Mouse (Mus musculus) telencephalon, adult 2 months (tissue): ENCODE data around the gene Tmprss6.

Experiments
- DNase-seq: peaks from one replicate; pipeline ENCODE4 v3.0.0-alpha.2; 2011; ENCODE audit warnings: low read depth, low spot score

Tmprss6 gene

DNA sequence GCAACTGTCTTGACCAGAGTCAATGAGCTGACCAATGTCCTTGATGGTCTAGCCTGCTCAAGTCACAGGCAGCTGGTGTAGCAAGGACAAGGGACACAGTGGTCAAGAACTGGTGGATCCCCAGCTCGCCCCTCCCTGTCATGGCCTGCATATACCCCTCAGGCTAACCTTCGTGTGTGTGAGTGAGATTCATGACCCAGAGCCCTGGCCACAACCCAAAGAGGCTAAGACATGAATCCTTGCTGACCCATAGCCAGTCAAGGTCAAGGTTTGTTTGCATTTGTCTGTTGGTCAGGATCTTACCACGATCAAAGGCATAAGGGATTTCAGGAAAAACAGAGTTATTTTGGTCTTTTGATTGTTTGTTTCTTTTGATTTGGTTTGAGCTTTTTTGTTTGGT, 14.1 kb upstream of the Tmprss6 start:
- DNase-seq: no peak

DNA sequence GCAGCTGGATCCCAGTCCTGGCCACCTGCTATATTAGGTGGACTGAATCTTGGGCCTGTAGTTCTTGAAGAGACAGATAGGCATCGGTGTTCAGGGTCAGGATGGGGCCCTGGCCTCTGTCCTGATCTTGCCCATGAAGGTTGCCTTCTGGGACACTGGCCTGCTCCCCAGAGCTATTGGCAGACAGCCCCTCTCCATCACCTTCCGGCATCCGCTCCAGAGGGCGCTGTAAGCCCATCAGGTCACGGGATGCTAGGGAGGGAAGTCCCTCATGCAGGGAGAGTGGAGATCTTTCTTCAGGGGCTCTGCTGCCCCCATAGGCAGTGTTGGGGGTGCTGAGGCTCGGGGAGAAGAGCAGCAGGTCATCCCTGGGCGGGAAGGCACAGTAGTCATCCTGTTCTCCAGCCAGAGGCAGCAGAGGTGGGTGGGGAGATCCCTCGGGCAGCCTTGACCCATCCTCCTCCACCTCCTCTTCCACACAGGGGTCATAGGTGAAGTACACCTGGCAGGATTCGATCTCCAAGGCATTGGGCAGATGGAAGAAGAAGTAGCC, 13.1 kb upstream of the Tmprss6 start:
- DNase-seq: no peak

DNA sequence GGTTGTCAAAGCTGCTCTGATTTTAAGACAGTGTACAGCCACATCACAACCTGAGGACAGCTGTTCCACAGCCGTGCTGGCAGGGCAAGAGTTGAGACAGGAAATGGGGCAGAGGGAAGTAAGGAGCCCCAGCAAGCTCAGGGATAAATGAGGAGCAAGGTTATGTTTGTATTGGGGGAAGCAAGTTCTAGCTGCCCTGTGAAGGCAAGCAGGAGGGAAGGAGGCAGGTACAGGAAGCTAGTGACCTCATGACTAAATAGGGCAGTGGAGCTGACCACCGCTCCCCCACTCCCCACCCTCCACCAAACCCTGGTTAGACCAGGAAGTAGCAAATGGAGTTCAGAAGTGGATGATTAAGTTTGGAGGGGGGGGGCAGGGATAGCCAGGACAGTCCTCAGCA, 12.6 kb upstream of the Tmprss6 start:
- no peak for DNase-seq

DNA sequence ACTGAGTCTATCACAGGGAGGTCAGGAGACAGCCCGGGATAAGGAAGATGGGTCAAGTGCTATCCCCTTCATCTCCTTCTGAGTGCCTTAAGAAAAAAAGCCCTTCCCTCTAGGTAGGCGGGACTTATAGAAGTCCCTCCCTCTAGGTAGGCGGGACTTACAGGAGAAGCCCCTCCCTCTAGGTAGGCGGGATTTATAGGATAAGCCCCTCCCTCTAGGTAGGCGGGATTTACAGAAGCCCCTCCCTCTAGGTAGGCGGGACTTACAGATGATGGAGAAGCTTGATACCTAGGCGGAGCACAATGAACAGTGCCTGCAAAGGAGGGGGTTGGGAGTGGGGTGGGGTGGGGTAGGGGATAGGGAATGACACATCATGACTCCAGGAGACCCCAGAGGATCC, 11.7 kb upstream of the Tmprss6 start:
- no peak for DNase-seq

DNA sequence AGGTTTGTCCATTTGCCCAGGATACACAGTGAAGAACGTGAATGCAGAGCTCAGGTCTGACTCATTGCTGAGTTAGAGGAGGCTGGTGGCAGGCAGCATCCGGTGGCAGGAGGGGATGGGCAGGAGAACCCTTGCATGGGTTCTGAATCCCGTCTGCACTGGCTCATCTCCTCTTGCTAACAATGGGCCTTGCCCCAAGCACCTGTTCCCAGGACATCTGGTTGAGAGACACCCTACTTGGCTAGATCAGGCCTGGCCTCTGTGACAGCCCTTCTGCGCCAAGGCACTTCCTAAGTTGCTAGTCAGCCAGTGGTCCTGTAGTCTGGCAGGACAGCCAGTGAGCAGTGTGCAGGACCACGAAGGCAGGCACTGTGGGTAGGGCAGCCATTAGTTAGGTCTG, 11.0 kb upstream of the Tmprss6 start:
- no peak for DNase-seq

DNA sequence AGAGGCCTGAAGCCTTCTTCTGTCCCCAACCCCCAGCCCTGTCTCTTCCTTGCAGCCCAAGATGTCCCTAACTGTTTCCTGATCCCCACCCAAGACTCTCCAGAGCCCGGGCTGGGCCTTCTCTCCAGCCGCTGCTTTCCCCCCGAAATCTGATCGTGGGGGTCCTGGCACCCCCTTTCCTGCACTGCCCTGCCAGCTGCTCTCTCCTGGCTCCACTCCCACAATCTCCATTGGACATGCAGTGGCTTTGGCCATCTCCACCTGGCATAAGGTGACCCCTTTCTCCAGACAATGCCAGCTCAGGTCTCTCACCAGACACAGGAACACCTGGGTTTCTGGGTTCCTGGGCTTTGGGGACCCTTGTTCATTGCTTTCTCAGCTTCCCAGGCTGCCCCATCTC, 9.6 kb upstream of the Tmprss6 start:
- no peak for DNase-seq

DNA sequence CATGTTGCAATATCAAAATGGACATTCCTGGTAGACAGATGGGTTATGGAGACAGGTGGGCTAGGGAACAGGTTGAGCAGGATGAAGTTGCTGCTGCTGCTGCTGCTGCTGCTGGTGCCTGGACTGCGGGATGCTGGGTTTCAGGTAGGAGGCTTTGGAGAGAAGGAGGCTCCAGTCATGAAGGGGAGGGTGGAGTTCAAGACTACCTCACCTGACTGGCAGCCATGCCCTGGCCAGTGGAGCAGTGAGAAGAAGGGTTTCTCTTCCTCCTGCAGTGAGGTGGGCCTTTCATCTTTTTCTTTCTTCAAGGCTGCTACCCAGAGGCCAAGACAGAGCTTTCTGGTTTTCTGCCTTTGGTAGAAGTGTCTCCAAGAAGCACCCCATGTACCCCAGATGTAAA, 8.4 kb upstream of the Tmprss6 start:
- DNase-seq: no peak

DNA sequence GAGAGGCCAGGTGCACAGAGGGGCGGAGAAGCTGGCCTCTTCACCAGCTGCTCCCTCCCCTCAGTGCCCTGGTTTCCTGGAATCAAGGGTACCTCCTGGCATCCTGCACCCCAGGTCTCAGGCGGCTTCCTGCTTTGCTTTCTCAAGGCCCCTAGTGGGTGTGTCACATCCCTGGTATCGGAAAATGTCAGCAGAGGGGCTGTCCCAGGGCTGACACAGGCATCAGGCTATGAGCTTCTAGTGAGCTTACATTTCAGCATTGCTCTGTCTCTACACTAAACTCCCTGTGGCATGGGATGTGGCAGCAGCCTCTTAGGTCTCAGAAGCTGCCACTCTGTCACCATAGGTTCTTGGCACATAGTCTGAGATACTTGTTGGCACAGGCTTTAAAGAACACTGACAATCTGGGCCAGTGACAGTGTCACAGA, 7.2 kb upstream of the Tmprss6 start:
- DNase-seq: no peak

DNA sequence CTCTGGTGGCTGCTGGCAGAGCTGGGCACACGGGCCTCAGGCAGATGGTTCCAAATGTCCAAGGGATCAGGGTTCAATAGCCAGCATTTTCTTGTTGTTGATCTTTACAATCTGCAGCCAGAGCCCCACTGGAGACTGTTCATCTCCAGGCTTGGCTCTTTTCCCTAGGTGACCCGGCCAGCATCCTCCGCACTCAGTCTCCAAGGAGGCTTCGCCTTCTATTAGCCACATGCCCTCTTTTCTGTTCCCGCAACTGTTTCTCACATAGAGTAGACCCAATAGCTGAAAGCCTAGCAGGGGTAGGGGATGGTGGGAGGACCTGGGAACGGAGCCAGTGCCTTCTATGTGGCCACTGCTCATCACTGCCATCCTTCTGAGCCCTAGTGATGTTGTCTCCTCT, 5.0 kb upstream of the Tmprss6 start:
- DNase-seq: no peak

DNA sequence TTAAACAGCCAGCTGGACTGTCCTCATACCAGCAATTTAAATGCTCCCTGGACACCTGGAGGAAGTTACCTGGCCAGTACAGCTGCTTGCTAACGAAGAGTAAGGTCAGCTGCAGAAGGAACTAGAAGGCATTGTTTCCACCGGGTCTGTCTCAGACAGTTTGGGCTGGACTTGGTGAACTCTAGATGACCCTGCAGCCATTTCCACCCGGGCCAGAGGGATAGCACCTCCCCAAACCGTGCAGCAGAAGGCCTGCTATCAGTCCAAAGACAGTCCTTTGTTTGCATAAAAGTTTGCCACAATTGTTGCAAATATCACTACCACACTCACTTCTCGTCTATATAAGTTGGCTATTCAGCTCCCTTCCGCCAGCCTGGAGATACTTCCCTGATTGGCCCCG, 3.5 kb upstream of the Tmprss6 start:
- DNase-seq: no peak

DNA sequence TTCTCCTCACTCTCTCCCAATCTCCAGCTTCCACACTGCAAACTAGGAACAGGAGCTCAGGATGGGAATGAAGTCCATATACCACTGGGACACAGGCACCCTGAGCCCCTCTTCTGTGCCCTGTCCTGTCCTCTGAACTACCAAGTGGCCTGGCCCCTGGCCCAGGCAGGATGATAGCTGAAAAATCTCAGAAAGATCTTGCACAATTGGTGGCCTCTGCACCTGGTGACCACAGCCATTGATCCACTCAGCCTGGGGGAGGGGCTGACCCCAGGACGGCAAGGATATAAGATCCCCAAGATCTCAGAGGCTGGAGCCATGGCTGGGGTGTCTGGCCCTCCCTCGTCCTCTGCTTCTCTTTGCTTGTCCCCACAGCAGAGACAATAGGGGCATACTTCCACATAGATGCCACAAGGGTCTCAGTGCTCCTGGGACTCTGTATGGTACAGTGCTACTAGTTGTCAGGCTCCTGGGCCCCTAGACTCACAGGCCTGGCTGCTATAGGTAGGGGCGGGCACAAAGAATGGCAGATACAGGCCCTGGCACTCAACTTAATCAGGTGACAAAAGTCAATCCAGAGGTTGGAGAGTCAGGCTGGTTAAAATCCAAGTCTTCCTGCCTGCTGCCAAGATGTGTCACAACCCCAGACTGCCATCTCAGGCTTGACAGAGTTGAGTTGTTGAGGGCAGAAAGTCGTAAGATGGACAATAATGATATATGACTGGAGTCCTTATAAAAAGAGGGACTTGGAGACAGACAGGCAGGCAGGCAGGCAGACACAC, 2.3 kb upstream of the Tmprss6 start:
- no peak for DNase-seq

DNA sequence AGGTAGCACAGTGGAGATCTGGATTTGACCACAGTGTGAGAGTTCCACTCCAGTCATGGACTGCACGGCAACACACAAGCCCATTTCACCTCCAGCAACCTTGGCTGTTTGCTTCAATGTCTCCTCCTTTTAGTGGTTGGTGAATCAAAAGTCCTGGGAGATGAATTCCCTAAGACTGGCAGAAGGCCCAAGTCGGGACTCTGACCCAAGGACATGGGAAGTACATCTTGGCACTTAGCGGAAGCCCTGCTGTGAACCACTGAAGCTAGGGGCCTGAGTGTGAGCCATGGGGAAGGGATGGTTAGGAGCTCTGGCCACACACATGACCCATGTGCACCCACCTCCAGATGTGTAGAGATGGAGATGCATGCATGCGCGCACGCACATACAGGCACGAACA, 864 bp downstream of the Tmprss6 start:
- DNase-seq: no peak

DNA sequence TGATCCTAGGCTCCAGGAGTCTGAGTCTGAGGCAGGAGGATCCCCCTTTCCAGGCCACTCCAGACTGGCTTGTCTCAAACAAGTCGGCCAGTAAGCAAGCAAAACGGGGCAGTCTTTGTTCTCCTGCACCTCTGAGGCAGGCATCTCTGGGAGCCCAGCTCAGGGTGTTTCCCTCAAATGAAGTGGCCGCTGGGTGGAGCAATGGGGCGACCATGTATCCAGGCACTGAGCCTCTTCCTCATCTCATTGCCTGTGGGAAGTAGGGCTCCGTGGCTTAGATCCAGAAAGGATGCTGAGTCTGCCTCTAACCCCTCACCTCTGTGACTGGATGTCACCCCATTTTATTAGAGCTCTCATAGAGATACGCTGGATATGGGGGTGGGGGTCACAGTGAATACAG, 1.6 kb downstream of the Tmprss6 start:
- DNase-seq: no peak

DNA sequence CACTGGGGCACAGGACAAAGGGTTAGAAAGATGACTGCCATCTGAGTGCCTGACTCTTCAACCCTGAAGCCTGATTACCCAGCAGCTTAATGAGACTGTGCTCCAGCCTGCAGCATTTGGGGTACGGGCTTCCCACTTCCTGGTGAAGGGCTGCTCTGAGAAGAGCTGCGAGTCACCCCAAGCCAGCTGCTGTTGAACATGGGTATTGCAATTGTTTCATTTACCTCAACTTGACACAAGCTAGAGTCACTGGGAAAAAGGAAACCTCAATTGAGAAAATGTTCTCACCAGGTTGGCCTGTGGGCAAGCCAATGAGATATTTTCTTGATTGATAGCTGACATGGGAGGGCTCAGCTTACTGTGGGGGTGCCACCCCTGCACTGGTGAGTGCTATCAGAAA, 5.5 kb downstream of the Tmprss6 start:
- no peak for DNase-seq

DNA sequence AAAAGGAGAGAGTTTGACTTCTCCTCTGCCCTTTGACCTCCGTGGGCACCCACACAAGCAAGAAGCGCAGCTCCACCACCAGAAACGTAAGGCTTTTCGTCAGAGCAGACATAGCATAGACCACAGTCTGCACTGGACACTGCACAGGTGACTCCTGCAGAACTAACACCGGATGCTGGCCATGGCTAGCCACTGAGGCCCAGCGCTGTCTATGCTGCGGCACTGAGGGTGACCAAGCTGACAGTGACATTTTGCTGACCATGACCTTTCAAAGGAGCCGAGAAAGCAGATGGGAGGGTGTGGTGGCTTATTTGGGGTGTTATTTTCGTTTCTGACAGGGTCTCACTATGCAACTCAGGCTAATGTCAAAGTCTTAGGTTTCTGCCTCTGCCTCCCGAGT, 11.2 kb downstream of the Tmprss6 start:
- DNase-seq: no peak

DNA sequence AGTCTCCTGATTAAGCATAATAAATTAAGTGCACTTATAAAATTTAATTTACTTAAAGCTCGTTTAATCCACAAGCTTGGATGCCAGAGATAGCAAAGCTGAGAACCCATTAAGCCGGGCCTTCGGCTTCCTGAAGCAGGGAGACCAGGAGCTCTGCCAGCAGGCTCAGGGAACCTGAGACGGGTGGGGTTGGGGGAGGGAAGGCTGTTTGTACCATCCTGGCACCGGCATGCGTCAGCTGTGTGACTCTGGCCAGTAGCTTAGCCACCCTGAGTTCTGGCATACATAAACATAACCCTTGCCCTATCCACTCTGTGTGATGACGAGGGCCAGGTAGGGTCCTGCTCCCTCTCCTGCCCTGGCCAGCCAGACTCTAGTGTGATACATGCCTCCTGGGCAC, 12.4 kb downstream of the Tmprss6 start:
- no peak for DNase-seq

DNA sequence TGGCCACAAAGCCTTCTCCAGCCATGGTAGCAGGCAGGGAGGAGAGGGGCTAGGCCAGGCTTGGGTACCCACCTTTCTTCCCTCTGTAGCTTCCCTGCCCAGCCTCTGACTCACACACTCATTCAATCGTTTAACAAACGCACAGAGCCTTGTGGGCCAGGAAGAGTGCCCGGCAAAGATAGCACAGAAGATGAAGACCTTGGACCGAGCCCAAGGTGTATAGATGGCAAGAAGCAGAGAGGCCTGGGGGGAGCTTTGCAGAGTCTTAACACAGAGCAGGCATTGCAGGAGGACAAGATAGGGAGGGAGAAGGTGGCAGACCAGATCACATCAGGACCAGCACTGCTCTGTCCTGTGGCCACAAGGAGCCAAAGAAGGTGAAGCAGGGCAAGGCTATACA, 13.3 kb downstream of the Tmprss6 start:
- DNase-seq: no peak

DNA sequence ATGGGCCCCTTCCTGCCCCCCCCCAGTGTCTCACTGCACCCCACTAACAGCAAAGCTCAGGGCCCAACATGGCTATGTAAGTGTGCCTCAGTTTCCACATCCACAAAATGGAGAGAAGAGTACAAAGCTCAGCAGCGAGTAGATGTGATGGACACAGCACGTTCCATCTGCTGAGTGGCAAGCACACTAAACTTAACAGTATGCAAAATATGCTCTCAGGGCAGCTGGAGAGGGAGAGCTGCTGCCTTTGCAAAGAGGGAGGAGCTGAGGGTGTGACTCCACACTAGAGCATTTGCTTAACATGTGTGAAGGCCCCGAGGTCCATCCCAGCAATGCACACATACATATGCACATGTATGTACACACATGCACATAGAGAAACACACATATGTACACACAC, 15.5 kb downstream of the Tmprss6 start:
- no peak for DNase-seq

DNA sequence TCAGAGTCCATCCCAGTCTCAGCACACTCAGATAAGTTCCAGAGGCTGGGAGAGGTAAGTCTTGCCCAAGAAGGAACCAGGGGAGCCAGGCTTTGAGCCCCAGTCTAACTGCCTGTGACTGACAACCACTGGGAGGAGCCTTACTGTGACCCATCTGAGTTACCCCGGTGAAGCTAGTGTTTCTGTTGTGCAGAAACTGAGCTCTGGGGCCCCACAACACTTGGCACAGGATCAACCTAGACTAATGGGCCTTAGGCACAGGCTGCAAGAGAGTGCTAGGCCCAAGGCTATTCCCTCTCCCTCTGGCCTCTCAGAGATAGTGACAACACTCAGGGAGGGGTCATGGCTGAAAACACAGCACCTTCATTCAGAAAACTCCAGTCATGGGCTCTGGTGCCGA, 17.2 kb downstream of the Tmprss6 start:
- DNase-seq: no peak

DNA sequence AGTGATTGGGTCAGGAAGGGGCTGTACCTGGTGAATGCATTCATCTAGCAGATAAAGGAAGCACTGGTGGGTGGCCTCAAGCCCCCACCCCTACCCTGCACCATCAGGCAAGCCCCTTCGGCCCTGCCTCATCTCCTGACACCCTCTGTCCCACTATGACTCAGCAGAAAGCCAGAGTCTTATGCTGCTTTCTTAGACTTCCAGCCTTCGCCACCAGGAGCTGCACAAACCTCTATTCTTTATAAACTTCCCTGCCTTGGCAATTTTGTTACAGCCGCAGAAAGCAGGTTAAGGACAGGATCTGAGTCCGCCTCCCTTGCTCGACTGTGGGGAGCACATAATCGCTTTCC, 18.0 kb downstream of the Tmprss6 start:
- no peak for DNase-seq

DNA sequence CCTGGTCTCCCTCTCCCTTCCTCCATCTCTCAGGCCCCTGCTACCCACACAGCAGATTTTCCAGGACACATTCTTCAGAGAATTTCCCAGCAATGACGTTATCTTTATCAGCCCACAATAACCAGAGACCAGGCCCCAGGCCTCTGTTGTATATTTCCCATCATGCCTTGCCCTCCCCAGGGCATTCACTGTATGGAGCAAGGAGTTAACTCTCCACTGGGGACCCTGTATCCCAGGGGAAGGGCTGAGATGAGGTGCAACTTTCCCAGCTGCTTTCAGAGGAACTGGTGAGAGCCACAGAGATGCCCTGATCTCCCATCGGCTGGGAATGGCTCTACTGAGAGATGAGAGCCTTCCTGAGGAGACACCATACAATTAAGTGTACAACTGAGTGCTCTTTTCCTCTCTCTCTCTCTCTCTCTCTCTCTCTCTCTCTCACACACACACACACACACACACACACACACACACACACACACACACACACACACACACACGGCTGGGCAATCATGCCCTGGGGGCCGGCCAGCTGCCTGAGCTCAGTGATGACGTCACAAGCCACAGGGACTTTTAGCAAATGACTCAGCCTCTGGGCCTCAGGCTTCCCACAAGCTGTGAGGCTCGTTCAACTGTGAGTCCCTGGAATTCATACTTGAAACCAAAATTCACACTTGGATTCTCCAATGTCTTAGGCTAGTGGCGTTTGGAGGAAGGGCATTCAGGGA, 18.6 kb downstream of the Tmprss6 start:
- DNase-seq: peak; percentile 69

DNA sequence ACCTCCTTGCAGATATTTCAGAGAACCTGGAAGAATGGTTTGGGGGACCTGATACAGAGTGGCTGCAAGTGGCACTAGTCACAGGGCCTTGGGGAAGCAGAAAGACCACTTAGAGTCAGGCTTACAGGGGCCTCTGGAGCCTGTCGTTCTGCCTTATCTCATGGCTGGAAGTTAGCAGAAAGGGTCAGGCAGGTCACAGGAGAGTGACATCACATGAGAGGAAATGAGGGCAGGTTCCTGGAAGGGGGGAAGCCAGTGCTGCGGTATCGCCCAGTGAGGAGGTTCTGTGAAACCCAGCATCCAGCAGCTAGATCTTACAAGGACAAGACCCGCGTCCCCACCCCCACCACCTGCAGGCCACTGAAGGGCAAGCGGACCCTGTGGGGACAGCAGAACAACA, 19.3 kb downstream of the Tmprss6 start:
- no peak for DNase-seq
